Mouse (Mus musculus): ENCODE results near the gene 0610030E20Rik.
A peak's percentile ranks its signal among the peaks of the same experiment; 100 is the strongest.

The 0610030E20Rik gene

DNA sequence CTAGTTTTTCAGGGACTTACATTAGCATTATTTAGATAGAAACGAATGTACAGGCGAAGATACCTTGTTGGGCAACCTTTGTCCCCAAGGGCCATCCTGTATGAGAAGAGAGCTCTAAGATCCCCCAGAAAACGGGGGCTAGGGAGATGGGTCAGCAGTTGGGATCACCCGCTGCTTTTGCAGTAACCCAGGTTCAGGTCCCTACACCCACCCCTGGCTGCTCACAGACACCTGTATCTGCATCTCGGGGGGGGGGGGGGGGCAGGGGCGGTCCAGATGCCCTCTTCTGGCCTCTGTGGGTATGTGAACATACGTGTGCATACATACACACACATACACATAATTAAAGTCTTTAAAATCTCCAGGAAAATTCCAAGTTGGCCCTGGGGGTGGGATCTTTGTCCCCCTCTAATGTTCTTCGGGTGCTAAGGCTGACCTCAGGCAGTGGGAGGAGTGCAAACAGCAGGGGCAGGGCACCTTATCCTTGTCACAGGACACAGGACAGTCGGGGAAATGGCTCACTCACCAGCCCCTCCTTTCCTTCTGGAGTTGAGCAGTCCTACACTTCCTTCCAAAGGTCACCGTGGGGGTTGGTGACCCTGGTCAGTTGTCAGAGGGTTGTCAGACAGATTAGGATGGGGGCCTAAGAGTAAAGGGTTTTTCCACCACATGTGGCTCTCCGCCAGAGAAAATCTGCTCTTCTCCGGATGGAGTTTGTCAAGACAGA lies 43.8 kb downstream of the 0610030E20Rik start:
- no peak for DNase-seq (ENCODE audit: low spot score in 2 of 2)

DNA sequence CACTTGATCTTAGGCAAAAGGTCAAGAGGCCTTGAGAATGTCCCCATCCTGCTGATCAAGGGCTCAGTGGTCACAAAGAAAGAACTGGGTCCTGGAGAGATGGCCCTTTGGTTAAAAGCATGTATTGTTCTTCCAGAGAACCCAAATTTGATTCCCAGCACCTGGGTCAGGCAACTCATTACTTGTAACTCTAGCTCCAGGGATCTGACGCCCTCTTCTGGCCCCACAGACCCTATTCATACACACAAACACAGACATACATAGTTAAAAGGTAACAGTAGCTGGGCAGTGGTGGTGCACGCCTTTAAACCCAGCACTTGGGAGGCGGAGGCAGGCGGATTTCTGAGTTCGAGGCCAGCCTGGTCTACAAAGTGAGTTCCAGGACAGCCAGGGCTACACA lies 45.2 kb downstream of the 0610030E20Rik start:
- DNase-seq (ENCODE audit: low spot score in 2 of 2) = no peak

DNA sequence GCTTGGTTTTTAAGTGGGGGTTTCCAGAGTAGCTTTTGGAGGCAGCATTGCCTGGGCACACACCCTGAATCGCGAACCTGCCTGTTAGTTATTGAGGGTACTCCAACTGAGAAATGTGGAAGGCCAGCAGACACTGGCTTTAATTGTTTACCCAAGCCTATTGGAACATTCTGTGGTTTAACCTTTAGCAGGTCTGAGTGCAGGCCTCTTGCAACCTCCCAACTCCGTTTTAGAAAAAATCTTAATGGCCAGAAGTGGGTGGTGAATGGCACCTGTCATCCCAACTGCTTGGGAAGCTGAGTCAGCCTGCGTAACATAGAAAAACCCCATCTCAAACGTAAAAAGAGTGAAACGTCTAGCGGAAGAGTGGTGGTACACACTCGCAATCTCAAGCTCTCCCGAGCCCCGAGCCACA lies 49.7 kb downstream of the 0610030E20Rik start:
- no peak for DNase-seq (ENCODE audit: low spot score in 2 of 2)

DNA sequence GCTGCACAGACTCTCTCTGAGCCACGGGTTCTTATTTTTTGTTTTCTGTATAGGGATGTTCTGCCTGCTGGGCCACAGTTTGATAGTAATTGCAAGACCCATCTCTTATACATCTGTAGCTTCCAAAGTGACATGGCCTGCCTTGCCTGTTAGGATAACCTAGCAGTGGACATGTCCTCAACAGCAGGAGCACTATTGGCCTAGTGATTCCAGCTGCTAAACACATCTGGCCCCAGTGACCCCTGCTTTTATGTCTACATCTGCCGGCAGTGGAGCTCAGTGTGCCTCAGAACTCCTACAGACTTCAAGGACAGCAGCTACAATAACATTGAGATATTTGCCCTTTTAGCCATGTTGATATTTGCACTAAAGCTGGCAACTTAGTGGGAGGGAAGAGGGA lies 52.9 kb downstream of the 0610030E20Rik start:
- no peak for DNase-seq (ENCODE audit: low spot score in 2 of 2)

GRCm38 (mm10) chr6:72401875-72402274 lies 54.8 kb downstream of the 0610030E20Rik start:
- peak in 1 of 2 experiments; percentile 60 for DNase-seq (ENCODE audit: low spot score in 2 of 2)

All from frontal cortex, postnatal 10 days (tissue).